Mouse (Mus musculus): ENCODE measurements at regions not wholly inside any gene's neighbourhood (a gene's known extent, or its start where the extent isn't known, plus 50 kb on each side); places are given as distances from the start of the nearest gene placed in this dataset.

DNA sequence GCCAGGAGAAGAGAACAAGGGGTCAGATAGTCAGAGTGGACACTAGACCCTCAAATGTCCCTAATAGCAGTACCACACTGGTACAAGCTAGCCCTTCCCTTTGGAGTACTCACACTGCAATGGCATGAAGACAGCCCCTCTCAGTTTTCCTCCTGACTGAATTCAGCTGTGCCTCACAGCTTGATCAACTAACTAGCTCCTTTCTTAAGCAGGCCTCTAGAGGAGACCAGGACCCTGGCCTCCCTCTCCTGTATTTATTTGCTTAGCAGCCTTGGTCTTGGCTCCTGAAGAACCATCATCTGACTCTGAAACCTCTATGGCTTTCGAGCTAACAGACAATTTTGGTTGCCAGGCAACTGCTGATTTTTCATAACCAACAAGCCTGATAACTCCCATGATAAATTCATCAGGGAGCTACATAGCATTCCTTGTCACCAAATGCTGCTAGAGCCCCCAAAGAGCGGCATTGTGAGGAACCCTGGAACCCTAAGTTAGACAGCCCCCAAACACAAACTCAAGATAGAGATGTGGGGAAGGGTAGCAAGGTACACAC, 440.4 kb upstream of the Zdhhc25 start:
- TF ChIP-seq GATA1 (IDR thresholded peaks at IDR 0.05; ENCODE audit: borderline replicate concordance, low read length) (no peak), FLI1 (IDR thresholded peaks at IDR 0.05; ENCODE audit: low read length) (no peak)
